Mouse (Mus musculus): ENCODE measurements around the gene Nme8. TPM values are rescaled to one million over a fixed set of nuclear protein-coding genes. Genes with fewer than 3 reads are reported as not detected.

The Nme8 gene
- polyA plus RNA-seq, 2 experiments: not detected

DNA sequence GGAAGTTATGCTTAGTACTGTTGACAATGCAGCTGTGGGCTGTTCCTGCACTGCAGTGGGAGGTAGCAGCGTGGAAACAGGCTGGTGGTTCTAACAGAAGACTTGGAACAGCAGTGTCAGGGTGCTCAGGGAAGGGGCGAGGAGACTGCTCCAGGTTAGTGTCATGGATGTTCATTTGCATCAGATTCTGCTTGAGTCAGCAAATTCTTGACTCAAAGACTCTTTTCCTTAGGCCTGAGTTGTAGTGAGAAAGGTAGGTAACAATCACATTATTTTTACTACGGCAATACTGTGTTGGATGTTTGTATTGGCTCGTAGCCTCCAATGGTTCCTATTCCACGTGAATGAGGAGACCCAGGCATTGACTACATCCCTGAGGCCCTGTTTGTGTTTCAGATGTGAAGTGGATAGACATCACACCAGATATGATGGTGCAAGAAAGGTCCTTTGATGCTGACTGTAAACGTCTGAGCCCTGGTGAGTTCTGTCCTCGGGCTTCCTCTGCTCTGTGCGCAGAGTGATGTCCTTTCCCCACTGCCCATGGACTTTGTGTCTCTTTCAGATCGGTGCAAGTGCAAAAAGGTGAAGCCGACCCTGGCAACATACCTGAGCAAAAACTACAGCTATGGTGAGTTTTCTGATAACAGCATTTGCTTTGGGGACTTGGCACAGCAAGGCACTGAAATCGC, 72.8 kb downstream of the Nme8 start:
- TF ChIP-seq POLR2A (IDR thresholded peaks at IDR 0.05; ENCODE audit: borderline replicate concordance, extremely low read depth, insufficient read depth, insufficient read length): no peak

DNA sequence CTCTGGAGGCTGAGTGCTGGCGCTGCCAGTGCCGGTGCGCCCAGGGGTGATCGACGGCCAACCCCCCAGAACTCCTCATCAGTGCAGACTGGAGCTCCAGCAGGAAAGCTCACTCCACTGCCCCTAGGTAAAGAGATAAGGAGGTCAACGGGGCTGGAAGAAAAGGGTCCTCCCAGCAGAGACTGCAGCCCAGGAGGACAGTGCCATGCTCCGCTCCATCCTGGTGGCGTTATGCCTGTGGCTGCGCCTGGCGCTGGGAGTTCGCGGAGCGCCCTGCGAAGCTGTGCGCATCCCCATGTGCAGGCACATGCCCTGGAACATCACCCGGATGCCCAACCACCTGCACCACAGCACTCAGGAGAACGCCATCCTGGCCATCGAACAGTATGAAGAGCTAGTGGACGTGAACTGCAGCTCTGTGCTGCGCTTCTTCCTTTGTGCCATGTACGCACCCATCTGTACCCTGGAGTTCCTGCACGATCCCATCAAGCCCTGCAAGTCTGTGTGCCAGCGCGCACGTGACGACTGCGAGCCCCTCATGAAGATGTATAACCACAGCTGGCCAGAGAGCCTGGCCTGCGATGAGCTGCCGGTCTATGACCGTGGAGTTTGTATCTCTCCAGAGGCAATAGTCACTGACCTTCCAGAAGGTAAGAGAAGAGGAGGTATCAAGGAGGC, 74.2 kb downstream of the Nme8 start:
- 24% methylated on average over 24 of the region's 30 CpGs for WGBS
- peak overlapping the region; percentile 86 for H3K4me2 ChIP-seq (replicated peaks; ENCODE audit: low read depth, low read length, severe bottlenecking)
- peak overlapping the region; percentile 52 for H3K9ac ChIP-seq (ENCODE audit: low read depth, low read length, severe bottlenecking)
- H3K36me3 ChIP-seq (ENCODE audit: control insufficient read depth, insufficient read depth, low read length): no peaks in the 10 kb centered on the region
- peak overlapping the region; percentile 46 for H3K4me3 ChIP-seq (replicated peaks; ENCODE audit: low read length)
- H3K9me3 ChIP-seq (ENCODE audit: control insufficient read depth, low read length): no peaks in the 10 kb centered on the region
- TF ChIP-seq POLR2A (IDR thresholded peaks at IDR 0.05; ENCODE audit: borderline replicate concordance, extremely low read depth, insufficient read depth, insufficient read length): no peak
- peaks cover 18% of the 10 kb centered on the region; the same call in 1 of the 2 replicates for H3K27me3 ChIP-seq (ENCODE audit: control insufficient read depth, insufficient read depth, low read length)
- H3K27ac ChIP-seq (replicated peaks; ENCODE audit: low read depth, low read length): no peak overlapping the region
- H3K4me1 ChIP-seq (ENCODE audit: control insufficient read depth, insufficient read depth, low read length): no peaks in the 10 kb centered on the region; the same call in 1 of the 2 replicates
- ATAC-seq (ENCODE audit: low FRiP score, low read depth) (0 out of 2 replicates have a peak, but pooled peaks have one; percentile 6), DNase-seq (ENCODE audit: low spot score) (no peak)

More for the DNA sequence above, 72.8 kb downstream of the Nme8 start:
- 82% methylated on average over 11 of the region's 11 CpGs for WGBS
- peaks cover 18% of the 10 kb centered on the region; the same call in 1 of the 2 replicates for H3K27me3 ChIP-seq (ENCODE audit: control insufficient read depth, insufficient read depth, low read length)
- H3K4me3 ChIP-seq (replicated peaks; ENCODE audit: low read length): no peak overlapping the region
- no peaks in the 10 kb centered on the region for H3K36me3 ChIP-seq (ENCODE audit: control insufficient read depth, insufficient read depth, low read length)
- H3K27ac ChIP-seq (replicated peaks; ENCODE audit: low read depth, low read length): no peak overlapping the region
- H3K9ac ChIP-seq (ENCODE audit: low read depth, low read length, severe bottlenecking): no peak overlapping the region
- no peak for DNase-seq (ENCODE audit: low spot score)
- no peak overlapping the region for H3K4me2 ChIP-seq (replicated peaks; ENCODE audit: low read depth, low read length, severe bottlenecking)
- H3K9me3 ChIP-seq (ENCODE audit: control insufficient read depth, low read length): no peaks in the 10 kb centered on the region
- no peak for ATAC-seq (ENCODE audit: low FRiP score, low read depth)
- no peaks in the 10 kb centered on the region; the same call in 1 of the 2 replicates for H3K4me1 ChIP-seq (ENCODE audit: control insufficient read depth, insufficient read depth, low read length)

- Histone ChIP-seq H3K9me3 (ENCODE audit: control insufficient read depth, low read length) (no peaks in the 10 kb centered on the region), H3K27ac (replicated peaks; ENCODE audit: low read depth, low read length) (no peak within 1 kb of the TSS), H3K4me2 (replicated peaks; ENCODE audit: low read depth, low read length, severe bottlenecking) (peak within 1 kb of the TSS; percentile 86), H3K36me3 (ENCODE audit: control insufficient read depth, insufficient read depth, low read length) (no peaks in the 10 kb centered on the region), H3K4me3 (replicated peaks; ENCODE audit: low read length) (peak within 1 kb of the TSS; percentile 46), H3K27me3 (ENCODE audit: control insufficient read depth, insufficient read depth, low read length) (peaks cover 18% of the 10 kb centered on the region; the same call in 1 of the 2 replicates), H3K9ac (ENCODE audit: low read depth, low read length, severe bottlenecking) (peak within 1 kb of the TSS; percentile 52), H3K4me1 (ENCODE audit: control insufficient read depth, insufficient read depth, low read length) (no peaks in the 10 kb centered on the region; the same call in 1 of the 2 replicates)
- TF ChIP-seq POLR2A (IDR thresholded peaks at IDR 0.05; ENCODE audit: borderline replicate concordance, extremely low read depth, insufficient read depth, insufficient read length): no peak
- ATAC-seq (ENCODE audit: low FRiP score, low read depth): 0 out of 2 replicates have a peak, but pooled peaks have one; percentile 48
- whole genome bisulfite sequencing: 3% methylated on average over 24 of the region's 25 CpGs
- DNase-seq (ENCODE audit: low spot score): peak; percentile 45
These were observed 74.9 kb downstream of the Nme8 start, which contains the start of gene Sfrp4 for GRCm38 (mm10) chr13:19622573-19623227. Sfrp4 (plus strand) TSS chr13:19623104.

DNA sequence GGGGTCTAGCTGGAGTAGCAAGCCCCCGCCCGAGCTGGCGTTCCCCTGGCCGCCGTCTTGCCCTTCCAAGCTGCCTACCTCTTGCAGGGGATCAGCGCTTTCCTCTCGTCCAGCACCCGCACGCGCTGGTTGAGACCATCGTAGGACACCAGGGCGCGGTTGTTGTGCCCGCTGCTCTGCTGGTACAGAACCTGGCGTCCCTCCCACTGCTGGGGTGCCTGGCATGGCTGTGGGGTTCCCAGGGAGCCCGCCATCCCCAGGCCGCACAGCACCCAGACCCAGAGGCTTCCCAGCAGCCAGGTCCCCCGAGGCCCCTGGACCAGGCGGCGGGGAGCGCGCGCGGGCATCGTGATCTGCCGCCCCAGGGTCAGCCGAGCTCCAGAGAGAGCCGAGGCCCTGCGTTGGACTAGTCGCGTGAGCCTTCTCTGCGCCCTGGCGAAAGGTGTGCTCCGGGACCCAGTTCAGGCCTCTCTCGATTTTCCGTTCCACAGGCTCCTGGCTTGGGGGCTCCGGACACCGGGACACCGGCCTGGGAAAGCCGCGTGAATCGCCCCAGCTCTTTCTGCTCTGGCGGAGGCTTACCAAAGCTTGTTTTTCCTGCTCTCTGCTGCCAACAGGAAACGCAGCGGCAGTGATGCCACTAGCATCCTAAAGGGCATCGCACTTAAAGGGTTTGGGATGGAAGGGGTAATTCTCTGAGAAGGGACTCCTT, 78.2 kb downstream of the Nme8 start, which contains the start of gene Epdr1:
TSS of gene Epdr1 (minus strand) at position 712 of the 712 bp plus-strand sequence.
- no peak within 1 kb of the TSS for H3K27ac ChIP-seq (replicated peaks; ENCODE audit: low read depth, low read length)
- WGBS: under 1% methylated on average over 45 of the region's 46 CpGs
- peaks cover 18% of the 10 kb centered on the region; the same call in 1 of the 2 replicates for H3K27me3 ChIP-seq (ENCODE audit: control insufficient read depth, insufficient read depth, low read length)
- TF ChIP-seq POLR2A (IDR thresholded peaks at IDR 0.05; ENCODE audit: borderline replicate concordance, extremely low read depth, insufficient read depth, insufficient read length): no peak
- peak within 1 kb of the TSS; percentile 65 for H3K4me3 ChIP-seq (replicated peaks; ENCODE audit: low read length)
- H3K36me3 ChIP-seq (ENCODE audit: control insufficient read depth, insufficient read depth, low read length): no peaks in the 10 kb centered on the region
- peak; percentile 65 for ATAC-seq (ENCODE audit: low FRiP score, low read depth)
- H3K9ac ChIP-seq (ENCODE audit: low read depth, low read length, severe bottlenecking): peak within 1 kb of the TSS; percentile 76
- no peaks in the 10 kb centered on the region for H3K9me3 ChIP-seq (ENCODE audit: control insufficient read depth, low read length)
- peak within 1 kb of the TSS; percentile 98 for H3K4me2 ChIP-seq (replicated peaks; ENCODE audit: low read depth, low read length, severe bottlenecking)
- no peaks in the 10 kb centered on the region; the same call in 1 of the 2 replicates for H3K4me1 ChIP-seq (ENCODE audit: control insufficient read depth, insufficient read depth, low read length)
- DNase-seq (ENCODE audit: low spot score): peak; percentile 78

Measured in limb, embryonic 14.5 days (tissue).